Mouse (Mus musculus) thymus, adult 2 months (tissue): ENCODE data around the gene Spast.

ENCODE experiments used
- CTCF ChIP-seq: fragments of 200-500 bp; IDR thresholded peaks from 2 replicates; pipeline ENCODE4 v1.5.1; 2012; ENCODE audit warnings: mild to moderate bottlenecking, control low read depth, low read length, moderate library complexity, borderline replicate concordance; ENCODE audit not compliant: control insufficient read depth, poor library complexity, insufficient read depth; ENCODE audit errors: extremely low read depth
- POLR2A ChIP-seq: fragments of 200-500 bp; IDR thresholded peaks from 2 replicates; pipeline ENCODE4 v1.6.1; 2012; ENCODE audit warnings: mild to moderate bottlenecking, low read length, control low read depth, moderate library complexity; ENCODE audit not compliant: control insufficient read depth, poor library complexity, insufficient read depth; ENCODE audit errors: extremely low read depth

DNA sequence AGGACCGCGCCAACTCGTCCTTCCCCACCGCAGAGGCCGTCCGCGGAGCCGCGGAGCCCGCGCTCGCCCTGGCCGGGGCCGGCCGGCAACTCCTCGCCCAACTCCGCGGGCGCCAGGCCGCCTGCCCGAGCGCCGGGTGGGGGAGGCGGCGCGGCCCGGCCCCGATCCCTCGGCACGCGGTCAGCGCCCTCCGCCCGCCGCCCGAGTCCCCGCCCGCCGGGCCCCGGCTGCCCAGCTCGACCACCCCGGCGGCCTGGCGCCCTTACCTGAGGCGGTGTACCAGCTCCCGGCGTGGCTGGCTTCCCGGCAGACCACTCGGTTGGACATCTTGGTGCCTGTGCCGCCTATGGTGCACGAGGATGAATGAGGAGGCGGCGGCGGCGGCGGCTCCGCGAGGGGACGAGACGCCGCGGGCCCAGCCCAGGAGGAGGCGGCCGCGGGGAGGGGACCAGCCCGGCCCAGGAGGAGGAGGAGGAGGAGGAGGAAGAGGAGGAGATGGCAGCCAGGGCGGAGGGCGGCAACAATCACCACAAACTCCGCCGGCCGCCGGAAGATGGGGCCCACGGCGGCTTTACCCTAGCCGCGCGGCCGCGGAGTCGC is 44.3 kb upstream of the Spast start:
- no peak for TF ChIP-seq POLR2A
- no peak; the same call in 1 of the 2 replicates for TF ChIP-seq CTCF
